Mouse (Mus musculus) testis, adult 2 months (tissue): ENCODE data around the gene App. TPM values are rescaled to one million over a fixed set of nuclear protein-coding genes. Genes with fewer than 3 reads are reported as not detected.
A peak's percentile ranks its signal among the peaks of the same experiment; 100 is the strongest.

Source experiments
- H3K27ac ChIP-seq: fragments of 200-500 bp; 2 replicates; pipeline ENCODE4 v1.5.1; 2012; ENCODE audit warnings: low read depth, low read length; ENCODE audit not compliant: control insufficient read depth, insufficient read depth
- H3K27me3 ChIP-seq: fragments of 200-500 bp; 2 replicates; pipeline ENCODE4 v1.6.1; 2012; ENCODE audit warnings: mild to moderate bottlenecking, low read length, moderate library complexity; ENCODE audit not compliant: control insufficient read depth, insufficient read depth
- H3K36me3 ChIP-seq: fragments of 200-500 bp; 2 replicates; pipeline ENCODE4 v1.6.1; 2012; ENCODE audit warnings: mild to moderate bottlenecking, low read length; ENCODE audit not compliant: control insufficient read depth, insufficient read depth
- H3K4me1 ChIP-seq: fragments of 200-500 bp; 2 replicates; pipeline ENCODE4 v1.6.1; 2012; ENCODE audit warnings: low read length; ENCODE audit not compliant: control insufficient read depth, insufficient read depth
- H3K4me3 ChIP-seq: fragments of 200-500 bp; 2 replicates; pipeline ENCODE4 v1.5.1; 2012; ENCODE audit warnings: low read depth, mild to moderate bottlenecking, low read length, moderate library complexity, mixed read lengths; ENCODE audit not compliant: control insufficient read depth
- CTCF ChIP-seq: fragments of 200-500 bp; IDR thresholded peaks from 2 replicates; pipeline ENCODE4 v1.5.1; 2012; ENCODE audit warnings: low read depth, mild to moderate bottlenecking, inconsistent platforms, low read length, moderate library complexity; ENCODE audit not compliant: control insufficient read depth, insufficient read depth, insufficient replicate concordance
- POLR2A ChIP-seq: fragments of 200-500 bp; IDR thresholded peaks from 2 replicates; pipeline ENCODE4 v1.6.1; 2012; ENCODE audit warnings: low read depth, mild to moderate bottlenecking, inconsistent platforms, low read length, moderate library complexity; ENCODE audit not compliant: control insufficient read depth
- polyA plus RNA-seq: library from polyadenylated mRNA; depleted of rRNA; stranded (reverse); fragments of >200 nt; gene quantifications from 2 replicates; pipeline ENCODE4 v1.2.3, GENCODE M21; 2012

Gene App
- polyA plus RNA-seq, 1 experiment, result 89.0 TPM

GRCm38 (mm10) chr16:85001939-85002556 is 171.5 kb downstream of the App start:
- no peak overlapping the region for H3K27ac ChIP-seq
- TF ChIP-seq CTCF, result no peak
- no peak for TF ChIP-seq POLR2A
- no peaks in the 10 kb centered on the region for H3K36me3 ChIP-seq
- H3K4me3 ChIP-seq, result no peak overlapping the region
- no peaks in the 10 kb centered on the region for H3K27me3 ChIP-seq
- H3K4me1 ChIP-seq, result no peaks in the 10 kb centered on the region

DNA sequence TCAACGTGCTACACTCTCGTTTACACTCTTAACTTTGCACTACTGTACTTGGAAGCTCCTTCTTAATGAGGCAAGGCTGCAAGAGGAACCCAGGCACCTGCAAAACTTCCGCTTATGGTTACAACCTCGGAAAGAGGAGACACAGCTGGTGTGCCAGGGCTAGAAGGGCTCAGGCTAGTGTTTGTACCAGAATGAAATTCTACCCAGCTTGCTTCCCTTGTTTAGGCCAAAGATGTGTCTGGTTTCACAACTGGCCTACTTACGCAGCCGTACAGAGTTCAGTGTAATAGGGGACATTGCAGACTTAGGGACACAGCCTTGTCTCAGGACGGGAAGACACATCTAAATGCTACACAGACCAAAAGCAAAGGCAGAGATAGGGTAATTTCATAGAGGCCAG is 173.3 kb downstream of the App start:
- Histone ChIP-seq H3K27ac (no peak overlapping the region), H3K27me3 (no peaks in the 10 kb centered on the region), H3K4me1 (no peaks in the 10 kb centered on the region), H3K4me3 (no peak overlapping the region), H3K36me3 (no peaks in the 10 kb centered on the region)
- TF ChIP-seq CTCF, result no peak
- TF ChIP-seq POLR2A, result no peak

DNA sequence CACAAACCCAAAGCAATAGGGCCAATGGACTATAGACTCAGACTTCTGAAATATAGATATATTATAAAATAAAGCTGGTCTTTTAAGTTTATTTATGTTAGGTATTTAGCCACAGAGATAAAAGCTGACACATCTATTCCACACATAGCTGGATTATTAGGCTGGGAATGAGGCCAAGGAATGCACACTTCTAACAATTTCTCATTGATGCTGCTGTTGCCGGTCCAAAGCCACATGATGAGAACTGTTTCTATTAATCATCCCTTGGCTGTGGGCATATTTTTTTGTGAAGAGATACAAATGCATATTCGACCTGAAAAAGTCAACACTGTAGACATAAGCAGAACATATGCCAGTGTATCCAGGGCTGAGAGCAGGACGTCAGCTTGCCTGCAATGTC is 176.0 kb downstream of the App start:
- TF ChIP-seq POLR2A, result no peak
- TF ChIP-seq CTCF, result no peak
- Histone ChIP-seq H3K27me3 (no peaks in the 10 kb centered on the region), H3K4me1 (no peaks in the 10 kb centered on the region), H3K36me3 (no peaks in the 10 kb centered on the region), H3K27ac (no peak overlapping the region), H3K4me3 (peak overlapping the region; percentile 16; the same call in 1 of the 2 replicates)

DNA sequence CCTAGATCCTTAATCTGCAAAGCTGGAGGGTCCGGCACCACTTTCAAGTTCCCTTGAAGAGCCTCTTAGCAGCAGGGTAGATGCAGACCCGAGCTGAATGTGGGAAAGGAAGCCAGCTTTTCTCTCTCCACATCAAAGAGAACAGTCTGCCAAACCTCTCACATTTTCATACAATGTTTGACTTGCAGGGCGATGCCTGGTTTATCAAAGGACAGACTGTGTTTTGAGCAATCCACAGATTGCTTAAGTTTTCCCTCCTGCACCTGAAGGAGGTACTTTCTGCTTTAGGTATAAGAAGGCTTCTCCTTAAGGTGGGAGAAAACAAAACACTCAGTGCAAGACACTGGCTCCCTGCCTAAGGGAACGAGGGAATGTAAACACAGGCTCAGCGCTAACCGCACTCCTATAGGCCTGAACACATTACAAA is 178.1 kb downstream of the App start:
- no peak overlapping the region for H3K27ac ChIP-seq

DNA sequence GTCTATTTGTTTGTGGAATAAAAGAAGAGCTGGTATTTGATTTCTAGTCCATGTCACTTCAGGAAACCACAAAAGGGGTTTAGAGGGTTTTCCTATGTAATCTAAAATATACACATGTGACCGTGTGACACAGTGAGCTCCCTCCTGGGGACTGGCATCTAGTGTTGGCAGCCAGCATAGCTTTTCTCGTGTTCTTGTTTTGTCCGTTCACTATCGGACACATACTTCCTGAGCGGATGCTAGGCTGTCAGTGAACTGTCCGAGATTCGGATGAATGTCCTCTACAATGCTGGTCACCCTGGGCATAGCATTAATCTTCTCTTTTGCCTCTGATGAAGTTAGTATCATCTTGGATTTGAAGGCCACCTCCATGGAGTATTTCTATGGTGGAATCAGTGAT is 180.7 kb downstream of the App start:
- Histone ChIP-seq H3K27ac (no peak overlapping the region), H3K36me3 (no peaks in the 10 kb centered on the region), H3K4me1 (no peaks in the 10 kb centered on the region)

More for the DNA sequence above, 178.1 kb downstream of the App start:
- H3K4me3 ChIP-seq, result no peak overlapping the region
- H3K36me3 ChIP-seq, result no peaks in the 10 kb centered on the region
- TF ChIP-seq CTCF (no peak), POLR2A (no peak)
- no peaks in the 10 kb centered on the region for H3K27me3 ChIP-seq
- no peaks in the 10 kb centered on the region for H3K4me1 ChIP-seq

DNA sequence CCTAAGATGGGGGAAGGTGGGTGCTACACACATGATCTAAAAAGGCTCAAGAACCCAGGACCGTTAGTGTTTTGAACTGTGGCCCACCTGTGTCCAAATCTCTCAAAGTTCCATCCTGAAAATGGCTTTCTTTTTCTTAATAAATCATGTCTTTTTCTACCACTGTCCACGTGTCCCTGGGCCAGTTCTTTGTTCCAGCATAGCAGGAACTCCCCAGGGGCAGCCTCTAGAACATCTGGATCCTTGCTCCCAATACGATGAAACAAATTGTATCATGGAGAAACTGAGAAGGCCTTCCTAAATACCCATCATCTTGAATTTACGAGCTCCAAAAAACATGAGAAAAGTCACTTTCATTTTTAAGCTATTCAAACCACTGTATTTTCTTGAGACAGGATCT is 182.6 kb downstream of the App start:
- H3K4me1 ChIP-seq, result no peaks in the 10 kb centered on the region; the same call in 1 of the 2 replicates
- H3K27me3 ChIP-seq, result no peaks in the 10 kb centered on the region
- no peak for TF ChIP-seq CTCF
- no peak for TF ChIP-seq POLR2A
- no peak overlapping the region for H3K27ac ChIP-seq
- H3K36me3 ChIP-seq, result no peaks in the 10 kb centered on the region
- no peak overlapping the region for H3K4me3 ChIP-seq

More for the DNA sequence above, 180.7 kb downstream of the App start:
- TF ChIP-seq POLR2A, result no peak
- TF ChIP-seq CTCF, result no peak
- Histone ChIP-seq H3K27me3 (no peaks in the 10 kb centered on the region), H3K4me3 (no peak overlapping the region)

DNA sequence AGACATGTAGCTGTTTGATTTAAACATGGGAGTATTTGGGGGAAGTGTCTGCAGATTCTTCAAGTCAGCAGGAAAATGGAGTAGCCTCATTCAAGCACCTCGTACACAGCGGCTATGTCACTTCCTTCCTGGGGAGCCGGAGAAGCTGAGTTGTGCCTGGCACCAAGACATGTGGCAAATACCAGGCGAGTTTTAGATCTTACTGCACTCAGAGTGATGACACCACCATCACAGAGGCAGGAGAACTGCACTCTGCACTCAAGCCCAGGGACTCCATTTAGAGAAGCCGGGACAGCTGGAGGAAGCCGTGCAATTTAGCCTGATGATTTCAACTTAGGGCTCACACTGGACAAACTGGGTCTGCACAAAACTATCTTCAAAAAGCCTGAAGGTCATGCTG is 183.6 kb downstream of the App start:
- Histone ChIP-seq H3K4me3 (no peak overlapping the region), H3K27me3 (no peaks in the 10 kb centered on the region), H3K4me1 (no peaks in the 10 kb centered on the region; the same call in 1 of the 2 replicates), H3K36me3 (no peaks in the 10 kb centered on the region), H3K27ac (no peak overlapping the region)
- TF ChIP-seq CTCF, result no peak
- TF ChIP-seq POLR2A, result no peak

GRCm38 (mm10) chr16:84989476-84989875 is 184.1 kb downstream of the App start:
- H3K4me1 ChIP-seq, result no peaks in the 10 kb centered on the region; the same call in 1 of the 2 replicates
- H3K27ac ChIP-seq, result no peak overlapping the region
- H3K4me3 ChIP-seq, result no peak overlapping the region
- no peaks in the 10 kb centered on the region for H3K36me3 ChIP-seq
- no peaks in the 10 kb centered on the region for H3K27me3 ChIP-seq
- no peak for TF ChIP-seq POLR2A
